Comparison of ENCODE assay signal across 12 mouse cellular contexts in the genomic region with DNA sequence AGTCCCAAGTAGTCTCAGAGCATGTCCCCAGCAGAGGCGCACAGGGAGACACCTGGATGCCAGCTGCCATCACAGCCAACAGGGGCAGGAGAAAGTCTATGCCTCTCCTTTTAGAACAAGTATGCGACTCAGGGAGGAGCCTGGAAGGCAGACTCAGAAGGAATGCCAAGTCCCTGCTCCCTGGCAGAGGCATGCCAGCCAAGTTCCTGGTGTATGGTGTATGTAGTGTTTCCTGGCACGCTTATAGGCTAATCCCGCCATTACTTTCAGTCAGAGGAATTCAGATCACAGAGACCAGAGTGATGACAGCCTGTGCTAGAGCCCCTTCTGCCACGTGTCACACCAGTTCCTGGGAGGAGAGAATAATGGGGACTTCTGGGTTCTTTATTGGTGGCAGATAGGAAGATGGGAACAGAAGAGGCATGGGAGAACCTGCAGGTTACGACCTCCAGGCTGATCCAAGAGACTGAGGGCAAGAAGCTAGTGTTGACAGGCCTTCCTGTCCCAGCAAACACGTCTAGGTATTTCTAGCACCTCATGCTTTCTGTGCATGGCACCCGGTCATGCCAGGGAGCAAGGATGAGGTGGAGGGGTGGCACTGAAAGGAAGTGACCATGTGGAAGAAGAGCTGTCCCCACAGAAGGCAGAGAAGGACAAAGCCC.
DNase-seq lines count a peak whose midpoint lies in the region; TF ChIP-seq lines count a peak whose summit lies in the region.
"Had no signal": no experiment of that assay in that cellular context is flagged by ENCODE, and none has a peak within 500 bp of the region (broad histone marks: within the 10 kb centered on the region; RNA-seq: fewer than 3 reads in every experiment).

No protein-coding gene starts in this region.

- peak; percentile 26 to 45 for DNase-seq in cerebellum, postnatal 25 days
- DNase-seq in cerebellum, postnatal 4 days (ENCODE audit: low spot score in 2 of 2), result no peak
- peak in 1 of 2 experiments; percentile 18 for DNase-seq in left cerebral cortex, adult 2 months (ENCODE audit: extremely low spot score in 1 of 2, low spot score in 2 of 2)
- DNase-seq in left cerebral cortex, adult 8-10 months (ENCODE audit: low spot score in 2 of 2), result no peak
- peak; percentile 28 to 42 for DNase-seq in heart, adult 9 months (ENCODE audit: low spot score in 2 of 2)
- peak; percentile 40 to 48 for DNase-seq in right cerebral cortex, postnatal 10 days (ENCODE audit: low spot score in 2 of 2)
- DNase-seq in kidney, adult 9 months, result no peak
- no peak for DNase-seq in thymus, postnatal 14 days
- DNase-seq: cerebellum, adult 8-10 months; retina, postnatal 1 day; thymus, adult 18-20 months had no signal

- no peak overlapping the region for H3K4me3 ChIP-seq in left cerebral cortex, adult 2 months

- intact Hi-C loops in left cerebral cortex, adult 2 months (cut with DNase I), result loop anchor here (2.0 to 5.0 kb wide), 3 partner anchors 74 to 236 kb away; partner anchors contain the start of gene Gsg1l

- TF ChIP-seq CTCF in left cerebral cortex, adult 2 months (IDR thresholded peaks at IDR 0.05), result no peak; the same call in 1 of the 2 replicates

- peak overlapping the region; percentile 64 for H3K27ac ChIP-seq in left cerebral cortex, adult 2 months
- H3K27ac ChIP-seq: liver, embryonic 14.5 days had no signal

Comparison
In these comparisons a context has a peak if more than half of its experiments do, and no peak if none do; other contexts are left out.
1. DNase-seq: peak in cerebellum, postnatal 25 days (2 of 2), heart, adult 9 months (2 of 2) and right cerebral cortex, postnatal 10 days (2 of 2); none in cerebellum, postnatal 4 days (0 of 2), left cerebral cortex, adult 8-10 months (0 of 2), kidney, adult 9 months (single experiment) and thymus, postnatal 14 days (single experiment).